Mouse (Mus musculus): ENCODE results near the gene Ppp1r14d.

GRCm38 (mm10) chr2:119170282-119170681, 59.4 kb downstream of the Ppp1r14d start:
- TF ChIP-seq CTCF (IDR thresholded peaks at IDR 0.05; ENCODE audit: control insufficient read depth, insufficient read depth, insufficient replicate concordance, low read depth, low read length) (no peak), POLR2A (IDR thresholded peaks at IDR 0.05; ENCODE audit: control insufficient read depth, low read depth, low read length) (no peak)

Measured in testis, adult 2 months (tissue).